ENCODE assay signal across 8 mouse cellular contexts in genomic region chr5:150263162-150263561, GRCm38 (mm10).
DNase-seq lines count a peak whose midpoint lies in the region; ATAC-seq and TF ChIP-seq lines count a peak whose summit lies in the region.

No protein-coding gene starts in this region.

- no peak overlapping the region for H3K4me3 ChIP-seq in midbrain, embryonic 14.5 days (replicated peaks; ENCODE audit: low read depth, low read length)
- H3K4me3 ChIP-seq in midbrain, embryonic 11.5 days (ENCODE audit: low read depth, low read length), result no peak overlapping the region
- no peak overlapping the region for H3K4me3 ChIP-seq in stomach, postnatal 0 days (ENCODE audit: low read depth, low read length)

- no peaks in the 10 kb centered on the region for H3K36me3 ChIP-seq in midbrain, embryonic 14.5 days (ENCODE audit: control insufficient read depth, insufficient read depth, low read length)
- no peaks in the 10 kb centered on the region for H3K36me3 ChIP-seq in midbrain, embryonic 11.5 days (ENCODE audit: control insufficient read depth, insufficient read depth, low read length)
- H3K36me3 ChIP-seq in stomach, postnatal 0 days (ENCODE audit: control insufficient read depth, insufficient read depth, low read length), result no peaks in the 10 kb centered on the region

- H3K27ac ChIP-seq in midbrain, embryonic 14.5 days (replicated peaks; ENCODE audit: low read depth, low read length), result no peak overlapping the region
- H3K27ac ChIP-seq in midbrain, embryonic 11.5 days (ENCODE audit: low read depth, low read length), result no peak overlapping the region
- no peak overlapping the region for H3K27ac ChIP-seq in stomach, postnatal 0 days (replicated peaks)

- H3K9me3 ChIP-seq in midbrain, embryonic 14.5 days (ENCODE audit: control insufficient read depth, low read length), result no peaks in the 10 kb centered on the region
- no peaks in the 10 kb centered on the region for H3K9me3 ChIP-seq in midbrain, embryonic 11.5 days (ENCODE audit: control insufficient read depth, low read length)
- no peaks in the 10 kb centered on the region for H3K9me3 ChIP-seq in stomach, postnatal 0 days (ENCODE audit: control insufficient read depth, low read length)

- H3K4me1 ChIP-seq in midbrain, embryonic 14.5 days (ENCODE audit: control insufficient read depth, insufficient read depth, low read length), result peaks cover 20% of the 10 kb centered on the region
- peaks cover 8% of the 10 kb centered on the region for H3K4me1 ChIP-seq in midbrain, embryonic 11.5 days (ENCODE audit: control insufficient read depth, insufficient read depth, low read length)
- 0 out of 2 replicates have a peak, but pooled peaks cover 8% of the 10 kb centered on the region for H3K4me1 ChIP-seq in stomach, postnatal 0 days (replicated peaks; ENCODE audit: control insufficient read depth, insufficient read depth)

- TF ChIP-seq EP300 in stomach, postnatal 0 days (optimal IDR thresholded peaks at IDR 0.05), result no peak

- no peaks in the 10 kb centered on the region for H3K27me3 ChIP-seq in midbrain, embryonic 14.5 days (ENCODE audit: control insufficient read depth, insufficient read depth, low read length)
- no peaks in the 10 kb centered on the region; the same call in 1 of the 2 replicates for H3K27me3 ChIP-seq in midbrain, embryonic 11.5 days (ENCODE audit: control insufficient read depth, insufficient read depth, low read length)
- H3K27me3 ChIP-seq in stomach, postnatal 0 days (ENCODE audit: control insufficient read depth, insufficient read depth, low read length), result no peaks in the 10 kb centered on the region

- DNase-seq in gastrocnemius, postnatal 14 days, result peak; percentile 25
- no peak for DNase-seq in gastrocnemius, postnatal 36 days
- no peak for DNase-seq in midbrain, embryonic 14.5 days
- DNase-seq in midbrain, embryonic 11.5 days (ENCODE audit: low spot score, missing footprints), result no peak
- DNase-seq in heart, postnatal 14 days, result peak; percentile 44 to 54
- DNase-seq in stomach, postnatal 0 days (ENCODE audit: low spot score), result no peak
- DNase-seq in adrenal gland, adult (ENCODE audit: inconsistent age in 2 of 2, low spot score in 1 of 2), result no peak
- no peak for DNase-seq in layer of hippocampus, adult 9-11 months

- TF ChIP-seq CTCF in stomach, postnatal 0 days (IDR thresholded peaks at IDR 0.05; ENCODE audit: low read depth), result no peak

- no peak overlapping the region for H3K9ac ChIP-seq in midbrain, embryonic 14.5 days (replicated peaks; ENCODE audit: low read length)
- H3K9ac ChIP-seq in midbrain, embryonic 11.5 days (ENCODE audit: low read length), result no peak overlapping the region
- H3K9ac ChIP-seq in stomach, postnatal 0 days (ENCODE audit: low read length), result no peak overlapping the region

- WGBS in midbrain, embryonic 14.5 days, result 75% methylated on average over 12 of the region's 12 CpGs
- 82% methylated on average over 12 of the region's 12 CpGs for WGBS in midbrain, embryonic 11.5 days
- 64% methylated on average over 12 of the region's 12 CpGs for WGBS in stomach, postnatal 0 days

- no peak for ATAC-seq in midbrain, embryonic 14.5 days (ENCODE audit: low FRiP score, low TSS enrichment)
- no peak for ATAC-seq in midbrain, embryonic 11.5 days (ENCODE audit: low FRiP score)
- 0 out of 2 replicates have a peak, but pooled peaks have one; percentile 8 for ATAC-seq in stomach, postnatal 0 days (ENCODE audit: low FRiP score, low TSS enrichment)

- H3K4me2 ChIP-seq in midbrain, embryonic 14.5 days (ENCODE audit: low read length), result peak overlapping the region; percentile 70
- H3K4me2 ChIP-seq in midbrain, embryonic 11.5 days, result no peak overlapping the region
- H3K4me2 ChIP-seq in stomach, postnatal 0 days (replicated peaks; ENCODE audit: low read depth), result peak overlapping the region; percentile 8; the same call in 1 of the 2 replicates

- intact Hi-C loops in gastrocnemius, postnatal 14 days (cut with DNase I; ENCODE audit: low total_unique reads), result no loop called here
- intact Hi-C loops in gastrocnemius, postnatal 36 days (cut with DNase I), result no loop called here
- intact Hi-C loops in heart, postnatal 14 days (cut with DNase I), result no loop called here

Comparison
In these comparisons a context has a peak if more than half of its experiments do, and no peak if none do; other contexts are left out.
1. DNase-seq: peak in gastrocnemius, postnatal 14 days (single experiment) and heart, postnatal 14 days (2 of 2); none in gastrocnemius, postnatal 36 days (0 of 2), midbrain, embryonic 14.5 days (single experiment), midbrain, embryonic 11.5 days (single experiment), stomach, postnatal 0 days (single experiment), adrenal gland, adult (0 of 2) and layer of hippocampus, adult 9-11 months (single experiment).